Mouse (Mus musculus) gastrocnemius, postnatal 36 days (tissue): ENCODE data around the gene Tbrg1. TPM values are rescaled to one million over a fixed set of nuclear protein-coding genes. Genes with fewer than 3 reads are reported as not detected.

Source experiments
- DNase-seq, 2 experiments: peaks; one replicate each; pipeline ENCODE4 v3.0.0; 2022
- intact Hi-C: fragments of 180-260 bp; cut with DNase I; formaldehyde crosslinking; loops from one replicate; pipeline ENCODE4 v1.15.1; 2025
- total RNA-seq, 2 experiments: library from RNA; stranded (reverse); gene quantifications; 2 replicates each; pipeline ENCODE4 v1.2.3; 2021

The Tbrg1 gene
- total RNA-seq, 2 experiments from 2014 or later, result 27.7 to 32.7 TPM

GRCm38 (mm10) chr9:37636335-37636734 lies 20.8 kb downstream of the Tbrg1 start:
- intact Hi-C loops, result loop anchor here (1.0 kb wide), 1 partner anchor 174 kb away; no protein-coding TSS in a partner anchor
- DNase-seq, result no peak

GRCm38 (mm10) chr9:37634269-37634668 lies 22.8 kb downstream of the Tbrg1 start:
- intact Hi-C loops, result no loop called here
- no peak for DNase-seq

GRCm38 (mm10) chr9:37632305-37632704 lies 24.8 kb downstream of the Tbrg1 start:
- DNase-seq, result no peak
- intact Hi-C loops, result no loop called here

- intact Hi-C loops, result no loop called here
- DNase-seq, result no peak
Observed at GRCm38 (mm10) chr9:37629941-37630340, 27.2 kb downstream of the Tbrg1 start.

- intact Hi-C loops, result no loop called here
- DNase-seq, result no peak
Observed at GRCm38 (mm10) chr9:37628581-37628980, 28.5 kb downstream of the Tbrg1 start.

- intact Hi-C loops, result no loop called here
- no peak for DNase-seq
Observed at GRCm38 (mm10) chr9:37627263-37627662, 29.8 kb downstream of the Tbrg1 start.

GRCm38 (mm10) chr9:37626103-37626567 lies 31.0 kb downstream of the Tbrg1 start:
- intact Hi-C loops, result no loop called here

GRCm38 (mm10) chr9:37625641-37626040 lies 31.5 kb downstream of the Tbrg1 start:
- intact Hi-C loops, result no loop called here
- DNase-seq, result no peak

More at GRCm38 (mm10) chr9:37626103-37626567, 31.0 kb downstream of the Tbrg1 start:
- DNase-seq, result no peak

GRCm38 (mm10) chr9:37625129-37625528 lies 32.0 kb downstream of the Tbrg1 start:
- intact Hi-C loops, result no loop called here
- DNase-seq, result no peak

GRCm38 (mm10) chr9:37624502-37624901 lies 32.6 kb downstream of the Tbrg1 start:
- no peak for DNase-seq
- intact Hi-C loops, result no loop called here

- intact Hi-C loops, result no loop called here
Observed at GRCm38 (mm10) chr9:37623981-37624380, 33.1 kb downstream of the Tbrg1 start.

GRCm38 (mm10) chr9:37621290-37621689 lies 35.8 kb downstream of the Tbrg1 start:
- intact Hi-C loops, result no loop called here
- DNase-seq, result no peak

More at GRCm38 (mm10) chr9:37623981-37624380, 33.1 kb downstream of the Tbrg1 start:
- DNase-seq, result no peak

GRCm38 (mm10) chr9:37616770-37617169 lies 40.3 kb downstream of the Tbrg1 start:
- no peak for DNase-seq
- intact Hi-C loops, result loop anchor here (2.0 kb wide), 1 partner anchor 72 kb away; no protein-coding TSS in a partner anchor

GRCm38 (mm10) chr9:37615220-37615619 lies 41.9 kb downstream of the Tbrg1 start:
- no peak for DNase-seq
- intact Hi-C loops, result no loop called here

- no peak for DNase-seq
- intact Hi-C loops, result loop anchor here (1.0 kb wide), 1 partner anchor 153 kb away; no protein-coding TSS in a partner anchor
Observed at GRCm38 (mm10) chr9:37614316-37614715, 42.8 kb downstream of the Tbrg1 start.

- DNase-seq, result no peak
- intact Hi-C loops, result loop anchor here (1.0 kb wide), 1 partner anchor 153 kb away; no protein-coding TSS in a partner anchor
Observed at GRCm38 (mm10) chr9:37613911-37614280, 43.2 kb downstream of the Tbrg1 start.

- intact Hi-C loops, result no loop called here
- peak; percentile 81 to 85 for DNase-seq
Observed at GRCm38 (mm10) chr9:37613182-37613910, 43.8 kb downstream of the Tbrg1 start, which contains the start of gene Spa17. Gene Spa17, minus strand, starts transcription at chr9:37613722.

- intact Hi-C loops, result no loop called here
Observed at GRCm38 (mm10) chr9:37609558-37609957, 47.6 kb downstream of the Tbrg1 start.

GRCm38 (mm10) chr9:37605089-37605488 lies 52.0 kb downstream of the Tbrg1 start:
- no peak for DNase-seq
- intact Hi-C loops, result no loop called here

More at GRCm38 (mm10) chr9:37609558-37609957, 47.6 kb downstream of the Tbrg1 start:
- no peak for DNase-seq

- DNase-seq, result no peak
- intact Hi-C loops, result no loop called here
Observed at GRCm38 (mm10) chr9:37600538-37601205, 56.4 kb downstream of the Tbrg1 start.
